Mouse (Mus musculus) heart, postnatal 4 days (tissue): ENCODE results near the gene Acta2. TPM values are rescaled to one million over a fixed set of nuclear protein-coding genes. Genes with fewer than 3 reads are reported as not detected.
"Not testable (repeated sequence)": the region's sequence is repeated elsewhere in the genome, so short reads cannot be mapped to it uniquely, and the experiment has no call there.

ENCODE experiments used
- DNase-seq: peaks from one replicate; pipeline ENCODE4 v3.0.0; 2021
- total RNA-seq, 2 experiments: library from RNA; stranded (reverse); gene quantifications; 2 replicates each; pipeline ENCODE4 v1.2.3; 2021

Gene Acta2
- total RNA-seq, 2 experiments from 2014 or later, result 1,243 to 1,503 TPM

- no peak for DNase-seq
Observed at GRCm38 (mm10) chr19:34219260-34219968, 36.0 kb downstream of the Acta2 start.

DNA sequence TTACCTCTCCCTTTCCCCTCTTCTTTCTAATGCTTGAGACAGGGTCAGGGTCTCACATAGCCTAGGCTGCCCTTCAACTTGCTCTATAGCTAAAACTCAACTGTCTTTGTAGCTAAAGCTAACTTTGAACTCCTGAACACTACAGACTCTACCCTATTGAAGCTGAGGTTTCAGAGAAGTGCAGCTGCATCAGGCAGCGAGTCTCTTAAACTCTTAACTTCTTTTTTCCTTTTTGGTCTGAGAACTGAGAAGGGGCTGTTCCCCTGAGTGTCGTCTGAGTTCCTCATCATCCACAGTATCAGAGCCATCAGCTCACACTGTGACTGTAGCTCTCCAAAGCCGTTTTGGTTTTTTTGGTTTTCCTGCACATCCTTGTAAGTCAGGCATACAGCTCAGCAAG lies 37.6 kb downstream of the Acta2 start:
- no peak for DNase-seq

GRCm38 (mm10) chr19:34216956-34217355 lies 38.4 kb downstream of the Acta2 start:
- DNase-seq, result no peak

GRCm38 (mm10) chr19:34214136-34214535 lies 41.3 kb downstream of the Acta2 start:
- DNase-seq, result no peak

- DNase-seq, result no peak
Observed at GRCm38 (mm10) chr19:34213251-34213645, 42.1 kb downstream of the Acta2 start.

DNA sequence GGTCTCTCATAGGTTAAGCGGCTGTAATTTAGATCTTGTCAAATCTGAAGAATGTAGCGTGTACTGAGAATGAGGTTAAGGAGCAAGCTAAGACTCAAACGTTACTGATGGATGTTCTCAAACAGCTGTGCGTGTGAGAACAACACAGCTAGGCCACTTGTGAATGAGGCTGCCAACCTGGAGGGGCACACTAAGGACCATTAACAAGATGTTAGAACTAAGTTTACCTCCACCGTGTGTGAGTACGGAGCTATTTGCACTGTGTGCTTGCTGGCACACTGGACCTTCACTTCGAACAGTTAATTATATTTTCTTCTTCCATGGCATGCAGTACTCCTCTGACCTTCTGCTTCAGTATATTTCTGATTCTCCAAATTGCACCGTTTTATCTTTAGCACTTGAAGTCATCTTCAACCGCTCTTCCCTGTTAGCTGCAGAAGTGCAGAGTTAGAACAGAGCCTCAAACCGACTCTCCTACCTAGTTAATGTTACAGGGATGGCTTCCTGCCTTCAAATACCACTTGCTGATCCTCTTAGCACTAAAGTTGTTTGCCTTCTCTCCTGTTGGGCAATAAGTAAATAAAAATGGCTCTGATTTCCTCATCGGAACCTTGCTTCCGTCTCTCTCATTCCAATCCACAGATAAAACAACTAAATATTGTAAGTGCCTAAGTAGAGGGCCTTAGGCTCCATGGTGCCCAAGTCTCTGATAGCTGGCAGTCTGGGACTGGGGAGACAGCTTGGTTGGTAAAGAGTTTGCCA lies 42.7 kb downstream of the Acta2 start:
- no peak for DNase-seq

DNA sequence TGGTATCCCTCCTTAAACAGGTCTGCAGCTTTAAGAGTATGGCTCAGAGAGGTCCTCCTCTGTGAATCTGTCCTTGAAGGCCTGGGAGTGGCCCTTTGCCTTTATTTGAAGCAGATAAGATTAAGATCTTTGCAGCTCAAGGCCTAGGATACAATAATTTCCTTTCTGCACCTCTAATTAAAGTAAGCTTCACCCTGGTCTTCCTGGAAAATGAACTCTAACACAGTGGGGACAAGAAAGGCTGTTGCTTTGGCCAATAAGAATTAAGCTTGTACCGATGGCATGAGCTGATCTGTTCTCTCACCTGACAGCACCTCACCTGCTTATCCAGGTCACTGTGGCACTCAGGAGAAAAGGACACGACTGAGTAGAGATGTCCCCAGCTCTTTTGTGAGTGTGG lies 44.5 kb downstream of the Acta2 start:
- DNase-seq, result no peak

DNA sequence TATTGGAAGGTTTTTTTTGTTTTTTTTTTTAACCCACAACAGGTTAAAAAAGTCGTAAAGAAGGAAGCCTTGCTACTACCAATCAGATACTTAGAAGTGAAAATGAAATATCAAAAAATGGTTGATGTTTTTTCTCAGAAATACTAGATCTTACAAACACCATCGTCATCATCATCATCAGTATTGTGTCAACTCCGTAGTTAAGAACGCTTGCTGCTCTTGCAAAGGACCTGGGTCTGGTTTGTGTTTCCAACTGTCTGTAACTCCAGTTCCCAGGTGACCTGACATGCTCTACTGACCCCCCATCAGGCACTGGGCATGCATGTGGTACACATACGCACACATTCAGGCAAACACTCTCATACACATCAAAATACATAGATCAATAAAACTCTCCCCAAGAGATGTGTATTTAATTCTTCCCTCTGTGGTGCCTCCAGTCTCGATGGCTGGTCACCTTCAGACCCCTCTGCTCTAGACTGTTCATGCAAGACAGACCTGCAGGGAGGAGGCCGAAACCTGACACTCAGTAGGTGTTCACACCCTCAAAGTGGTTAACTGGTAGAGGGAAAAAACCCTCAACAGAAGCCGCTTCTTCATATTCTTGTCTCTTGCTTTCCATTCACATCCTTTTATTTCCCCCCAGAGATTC lies 45.3 kb downstream of the Acta2 start:
- DNase-seq, result no peak

DNA sequence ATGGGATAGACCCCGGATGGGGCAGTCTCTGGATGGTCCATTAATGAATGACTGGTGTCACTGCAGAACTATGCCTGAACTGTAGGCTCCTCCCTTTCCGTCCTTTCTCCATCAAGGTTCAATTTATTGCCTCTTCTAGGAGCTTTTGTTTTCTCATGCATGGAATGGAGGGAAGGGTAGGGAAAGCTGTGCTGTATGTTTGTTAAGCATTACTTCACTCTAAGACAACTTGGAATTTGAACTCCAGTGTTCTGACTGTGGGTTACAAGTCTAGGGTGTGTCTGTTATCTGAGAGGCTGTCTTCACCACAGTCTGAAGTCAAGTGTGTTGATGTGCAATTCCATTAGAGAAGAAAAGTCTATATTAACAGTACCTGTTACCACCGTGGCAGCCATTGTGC lies 46.4 kb downstream of the Acta2 start:
- DNase-seq, result no peak

- DNase-seq, result peak; percentile 21
Observed at GRCm38 (mm10) chr19:34206760-34207440, 48.5 kb downstream of the Acta2 start.

- DNase-seq, result not testable (repeated sequence)
Observed at GRCm38 (mm10) chr19:34206128-34206527, 49.3 kb downstream of the Acta2 start.

GRCm38 (mm10) chr19:34202668-34203067 lies 52.7 kb downstream of the Acta2 start:
- no peak for DNase-seq

- no peak for DNase-seq
Observed at GRCm38 (mm10) chr19:34199488-34199887, 55.9 kb downstream of the Acta2 start.

GRCm38 (mm10) chr19:34198901-34199300 lies 56.5 kb downstream of the Acta2 start:
- DNase-seq, result no peak

DNA sequence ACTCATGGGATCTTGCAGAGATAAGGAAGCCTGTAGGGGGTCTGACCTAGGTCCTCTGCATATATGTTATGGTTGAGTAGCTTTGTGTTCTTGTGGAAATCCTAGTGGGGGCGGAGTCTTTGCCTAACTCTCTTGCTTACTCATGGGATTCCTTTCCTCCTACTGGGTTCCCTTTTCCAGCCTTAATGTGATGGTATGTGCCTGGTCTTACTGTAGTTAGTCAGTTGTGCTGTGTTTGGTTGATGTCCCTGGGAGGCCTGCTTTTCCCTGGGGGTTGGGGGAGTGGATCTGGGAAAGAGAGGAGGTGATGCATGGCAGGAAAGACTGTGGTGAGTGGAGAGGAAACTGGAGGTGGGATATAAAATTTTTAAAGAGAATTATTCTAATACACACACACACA lies 57.3 kb downstream of the Acta2 start:
- DNase-seq, result no peak

GRCm38 (mm10) chr19:34195031-34195430 lies 60.4 kb downstream of the Acta2 start:
- no peak for DNase-seq

DNA sequence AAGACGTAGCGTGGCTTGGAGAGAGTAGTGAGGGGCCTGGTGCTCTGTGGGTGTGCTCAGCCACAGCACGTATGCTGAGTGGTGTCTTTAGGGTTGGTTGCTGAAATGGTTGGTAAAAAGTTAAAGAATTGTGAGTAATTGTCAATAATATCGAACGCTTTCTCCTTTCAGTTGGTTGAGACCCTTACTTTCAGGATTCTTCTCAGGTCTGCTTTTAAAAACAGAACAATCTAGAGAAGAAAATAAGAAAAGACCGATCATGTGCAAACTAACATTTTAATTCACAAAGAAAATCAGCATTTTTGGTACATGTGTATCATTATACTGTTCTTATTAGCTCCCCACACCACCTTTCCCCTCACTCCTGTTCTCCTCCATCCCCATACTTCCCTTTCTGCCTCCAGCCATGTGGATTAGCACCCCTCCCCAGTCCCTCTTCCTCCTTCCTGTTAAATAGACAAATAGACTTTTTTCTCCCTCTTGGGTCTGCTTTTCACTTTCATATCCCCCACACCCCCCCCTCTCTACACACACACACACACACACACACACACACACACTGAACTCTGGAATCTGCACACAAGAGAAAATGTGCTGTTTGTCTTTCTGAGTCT lies 61.2 kb downstream of the Acta2 start:
- no peak for DNase-seq

DNA sequence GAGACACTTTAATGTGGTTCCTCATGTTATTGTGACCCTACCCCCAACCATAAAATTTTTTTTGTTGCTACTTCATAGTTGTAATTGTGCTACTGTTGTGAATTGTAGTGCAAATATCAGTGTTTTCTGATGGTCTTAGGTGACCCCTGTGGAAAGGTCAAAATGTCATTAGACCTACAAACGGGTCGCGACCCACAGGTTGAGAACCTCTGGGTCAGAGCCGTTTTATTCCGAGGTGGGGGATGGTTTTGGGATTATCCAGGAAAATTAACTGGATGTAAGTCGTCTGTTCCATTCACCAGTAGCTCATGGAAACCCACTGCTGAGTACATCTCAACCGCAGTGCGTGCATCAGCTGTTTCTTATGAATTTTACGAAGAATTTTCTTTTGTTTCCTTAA lies 61.7 kb downstream of the Acta2 start:
- DNase-seq, result no peak

GRCm38 (mm10) chr19:34193149-34193548 lies 62.2 kb downstream of the Acta2 start:
- DNase-seq, result peak; percentile 29

DNA sequence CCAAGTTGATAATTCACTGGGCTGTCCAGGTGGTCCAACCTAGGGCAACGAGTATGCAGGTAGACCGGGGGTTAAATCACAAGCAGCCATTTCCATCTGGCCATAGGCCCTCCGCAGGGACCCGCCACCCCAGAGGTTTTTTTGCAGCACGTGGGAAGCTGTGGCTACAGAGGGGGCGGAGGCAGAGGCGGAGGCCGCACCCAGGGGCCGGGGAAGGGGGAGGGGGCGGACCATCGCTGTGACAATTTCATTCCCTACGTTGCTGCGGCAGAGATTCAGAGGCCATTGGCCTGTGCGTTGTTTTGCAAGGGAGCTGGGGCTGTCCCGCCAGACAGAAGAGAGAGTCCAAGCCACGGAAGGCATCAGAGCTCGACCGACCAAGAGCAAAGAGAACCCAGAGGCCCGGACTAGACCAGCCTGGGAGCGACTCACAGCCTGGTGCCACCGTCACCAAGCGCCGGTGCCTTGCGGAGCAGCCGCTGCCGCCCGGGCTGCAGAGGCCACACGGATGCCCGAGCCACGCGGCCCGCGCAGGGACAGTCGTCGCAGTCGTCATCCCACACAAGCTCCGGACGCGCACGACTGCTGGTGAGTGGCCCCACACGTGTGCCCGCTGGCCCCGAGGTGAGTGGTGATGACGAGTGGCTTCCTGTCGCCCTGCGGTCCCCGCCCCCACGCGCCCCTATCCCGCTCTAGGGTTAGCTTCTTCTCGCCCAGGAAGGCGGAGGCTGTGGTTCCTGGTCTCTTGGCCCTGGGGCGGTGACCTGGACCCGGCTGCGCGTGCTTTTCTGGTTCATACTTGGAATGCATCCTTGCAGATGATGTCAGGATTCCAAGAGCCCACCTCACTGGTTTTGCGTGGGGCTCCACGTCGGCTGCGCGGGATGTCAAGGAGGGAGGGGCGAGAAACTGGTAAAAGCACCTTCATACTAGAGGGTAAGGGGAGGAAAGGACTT lies 63.1 kb downstream of the Acta2 start, which contains the start of gene Stambpl1:
Gene Stambpl1, plus strand, starts transcription at position 222 of the 956 bp plus-strand sequence.
- peak; percentile 78 for DNase-seq

DNA sequence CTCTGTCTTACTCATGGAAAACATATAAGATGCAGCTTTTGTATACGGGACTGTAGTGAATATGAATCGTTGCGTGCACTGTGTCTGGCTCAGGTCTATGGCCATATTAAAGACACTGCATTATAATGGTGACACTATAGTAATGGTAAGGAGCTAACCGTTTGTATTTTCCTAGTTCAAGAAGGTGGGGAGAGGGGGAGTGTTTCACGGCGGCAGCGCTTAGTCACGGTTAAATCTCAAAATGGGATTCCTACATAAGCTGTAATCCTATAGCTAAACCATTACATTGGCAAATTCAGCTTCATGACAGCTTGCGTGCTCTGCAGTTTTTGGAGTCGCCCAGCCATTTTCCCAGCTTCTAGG lies 63.8 kb downstream of the Acta2 start:
- no peak for DNase-seq
